Mouse (Mus musculus): ENCODE measurements at regions not wholly inside any gene's neighbourhood (a gene's known extent, or its start where the extent isn't known, plus 50 kb on each side); places are given as distances from the start of the nearest gene placed in this dataset.

DNA sequence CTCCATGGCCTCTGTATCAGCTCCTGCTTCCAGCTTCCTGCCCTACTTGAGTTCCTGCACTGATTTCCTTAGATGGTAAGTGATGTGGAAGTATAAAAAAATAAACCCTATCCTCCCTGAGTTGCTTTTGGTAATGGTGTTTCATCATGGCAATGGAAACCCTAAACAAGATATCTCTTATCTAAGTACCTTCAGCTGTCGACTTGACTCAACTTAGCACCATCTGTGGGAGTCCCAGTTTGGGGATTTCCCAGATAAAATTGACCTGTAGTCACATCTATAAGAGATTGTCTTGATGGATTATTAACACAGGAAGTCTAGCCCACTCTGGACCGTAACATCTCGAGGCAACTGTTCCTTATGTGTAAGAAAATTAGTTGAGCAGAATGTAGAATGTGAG, 570.2 kb upstream of the Gm10306 start:
- TF ChIP-seq GATA1 (IDR thresholded peaks at IDR 0.05; ENCODE audit: low read length): no peak

DNA sequence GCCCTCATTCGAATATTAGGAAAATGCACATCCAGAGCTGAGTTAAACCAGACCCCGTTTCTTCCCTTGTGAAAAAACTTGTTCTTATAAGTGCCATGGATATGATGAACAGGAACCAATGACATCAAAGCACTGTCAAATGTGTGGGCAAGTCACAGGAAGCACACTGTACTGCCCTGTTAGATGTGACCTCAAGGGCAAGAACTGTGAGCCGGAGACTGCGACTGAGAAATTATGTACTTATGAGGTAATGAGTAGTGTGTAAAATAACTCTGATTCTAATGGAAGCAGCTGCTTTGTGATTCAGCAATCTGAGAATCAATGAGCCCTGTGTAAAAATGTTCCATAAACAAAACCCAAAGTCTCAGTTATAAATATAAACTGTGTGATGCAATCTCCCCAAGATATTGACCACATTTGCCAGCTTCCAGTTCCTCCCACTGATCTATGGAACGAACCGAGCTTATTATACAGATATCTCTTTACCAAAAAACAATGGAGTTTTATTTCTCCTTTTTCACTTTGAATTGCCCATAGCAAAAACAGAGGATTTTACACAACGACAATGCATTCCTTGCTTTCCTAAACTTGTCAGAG, 566.0 kb upstream of the Gm10306 start:
- TF ChIP-seq GATA1 (IDR thresholded peaks at IDR 0.05; ENCODE audit: low read length): no peak

DNA sequence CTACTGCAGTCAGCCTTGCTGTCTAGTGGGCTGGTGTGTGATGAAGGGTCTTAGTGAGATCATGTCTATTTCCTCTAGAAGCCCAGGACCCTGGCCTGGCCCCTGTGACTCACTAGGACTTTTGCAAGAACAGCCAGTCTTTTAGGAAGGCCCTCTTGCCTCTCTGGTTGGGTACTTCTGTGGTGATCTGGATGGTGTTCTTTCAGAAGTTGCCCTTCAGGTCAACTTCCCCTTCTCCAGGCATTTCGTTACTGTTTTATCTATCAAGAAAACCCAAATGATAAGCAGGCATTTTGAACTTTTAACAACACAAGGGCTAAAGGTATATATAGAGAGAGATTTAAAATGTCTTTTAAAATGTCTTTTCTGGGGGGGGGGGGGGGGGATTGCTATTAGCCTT, 550.5 kb upstream of the Gm10306 start:
- TF ChIP-seq GATA1 (IDR thresholded peaks at IDR 0.05; ENCODE audit: low read length): no peak

DNA sequence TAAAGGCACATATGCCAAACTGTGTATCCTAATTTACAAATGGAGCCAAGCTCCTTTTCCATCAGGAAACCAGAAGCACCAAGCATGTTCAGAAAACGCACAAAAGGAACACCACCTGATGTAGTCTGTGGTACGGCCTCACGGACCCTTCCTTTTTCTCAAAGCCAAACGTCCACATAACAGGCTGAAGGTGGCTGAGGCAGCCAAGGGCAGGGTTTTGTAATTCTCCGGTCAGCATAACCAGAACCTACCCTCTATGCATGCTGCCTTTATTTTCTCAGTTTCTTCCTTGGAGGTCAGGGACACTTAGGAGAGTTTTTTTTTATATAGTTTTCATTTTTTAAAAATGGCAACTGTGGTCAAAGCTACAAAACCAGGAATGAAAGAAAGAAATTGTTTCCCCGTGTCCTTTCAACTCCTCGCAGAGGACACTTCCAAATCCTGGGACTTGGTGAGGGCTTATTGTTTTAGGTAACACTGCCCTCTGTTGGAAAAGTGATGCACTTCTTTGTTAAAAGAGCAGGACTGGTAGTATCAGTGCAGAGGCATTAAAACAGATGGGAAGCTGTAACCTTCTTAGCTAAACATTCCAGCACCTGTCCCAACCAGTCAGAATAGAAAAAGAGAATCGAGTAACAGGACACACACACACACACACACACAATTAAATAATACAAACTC, 549.1 kb upstream of the Gm10306 start:
- no peak for TF ChIP-seq GATA1 (IDR thresholded peaks at IDR 0.05; ENCODE audit: low read length)

DNA sequence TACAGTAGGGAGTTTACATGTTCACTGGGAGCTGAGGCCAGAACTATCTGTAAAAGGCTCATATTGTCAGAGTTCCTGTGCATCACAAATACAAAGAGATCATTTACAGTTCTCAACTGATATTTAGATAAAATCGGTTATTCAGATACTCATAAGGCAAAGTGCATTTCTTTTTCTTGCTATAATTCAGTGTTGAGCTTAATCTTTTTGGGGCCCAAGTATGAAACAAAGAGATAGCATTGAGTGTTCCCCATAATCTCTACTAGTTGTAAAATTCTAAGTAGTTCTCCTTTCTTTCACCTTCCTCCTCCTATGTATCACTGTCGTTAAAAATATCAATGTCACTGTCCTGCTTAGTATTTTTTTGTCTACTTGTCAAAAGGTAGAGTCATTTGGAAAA, 540.6 kb upstream of the Gm10306 start:
- TF ChIP-seq GATA1 (IDR thresholded peaks at IDR 0.05; ENCODE audit: low read length): no peak

DNA sequence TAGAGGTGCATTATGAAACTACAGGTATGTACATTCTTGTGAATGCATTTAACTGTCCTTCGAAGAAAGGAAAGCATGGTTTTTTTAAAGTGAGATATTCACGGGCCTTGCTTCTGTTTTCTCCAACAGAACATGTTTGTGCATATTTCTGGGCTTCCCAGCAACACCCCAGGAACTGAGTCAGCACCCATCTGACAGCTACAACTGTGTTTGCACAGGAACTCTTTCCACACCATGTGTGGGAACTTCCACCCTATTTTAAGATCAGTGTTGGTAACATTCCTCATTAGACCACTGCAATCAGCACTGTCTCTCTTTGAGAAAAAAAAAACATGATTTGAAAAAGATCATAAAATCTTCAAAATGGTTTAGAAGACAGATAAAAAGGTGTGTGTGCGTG, 538.6 kb upstream of the Gm10306 start:
- TF ChIP-seq GATA1 (IDR thresholded peaks at IDR 0.05; ENCODE audit: low read length): no peak

DNA sequence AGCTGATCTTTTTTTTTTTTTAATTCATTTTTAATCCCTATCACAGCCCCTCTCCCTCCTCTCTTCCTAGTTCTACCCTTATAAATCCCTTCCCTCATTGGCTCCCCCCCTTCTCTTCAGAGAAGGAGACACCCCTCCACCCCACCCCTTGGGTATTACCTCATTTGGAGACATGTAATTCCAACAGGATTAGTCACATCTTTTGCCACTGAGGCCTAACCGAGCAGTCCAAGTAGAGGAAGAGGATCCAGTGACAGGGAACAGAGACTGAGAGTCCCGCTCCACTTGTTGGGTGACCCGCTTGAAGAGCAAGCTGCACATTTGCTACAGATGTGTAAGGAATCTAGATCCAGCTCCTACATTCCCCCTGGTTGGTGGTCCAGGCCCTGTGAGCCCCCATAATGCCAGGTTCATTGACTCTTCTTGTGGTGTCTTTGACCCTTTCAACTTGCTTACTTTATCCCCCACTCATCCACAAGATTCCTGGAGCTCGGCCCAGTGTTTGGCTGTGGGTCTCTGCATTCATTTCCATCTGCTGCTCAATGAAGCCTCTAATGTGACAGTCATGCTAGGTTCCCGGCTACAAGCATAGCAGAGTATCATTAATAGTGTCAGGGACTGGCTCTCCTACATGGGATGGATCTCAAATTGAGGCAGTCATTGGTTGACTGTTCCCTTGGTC, 506.6 kb upstream of the Gm10306 start:
- TF ChIP-seq GATA1 (IDR thresholded peaks at IDR 0.05; ENCODE audit: low read length): no peak

DNA sequence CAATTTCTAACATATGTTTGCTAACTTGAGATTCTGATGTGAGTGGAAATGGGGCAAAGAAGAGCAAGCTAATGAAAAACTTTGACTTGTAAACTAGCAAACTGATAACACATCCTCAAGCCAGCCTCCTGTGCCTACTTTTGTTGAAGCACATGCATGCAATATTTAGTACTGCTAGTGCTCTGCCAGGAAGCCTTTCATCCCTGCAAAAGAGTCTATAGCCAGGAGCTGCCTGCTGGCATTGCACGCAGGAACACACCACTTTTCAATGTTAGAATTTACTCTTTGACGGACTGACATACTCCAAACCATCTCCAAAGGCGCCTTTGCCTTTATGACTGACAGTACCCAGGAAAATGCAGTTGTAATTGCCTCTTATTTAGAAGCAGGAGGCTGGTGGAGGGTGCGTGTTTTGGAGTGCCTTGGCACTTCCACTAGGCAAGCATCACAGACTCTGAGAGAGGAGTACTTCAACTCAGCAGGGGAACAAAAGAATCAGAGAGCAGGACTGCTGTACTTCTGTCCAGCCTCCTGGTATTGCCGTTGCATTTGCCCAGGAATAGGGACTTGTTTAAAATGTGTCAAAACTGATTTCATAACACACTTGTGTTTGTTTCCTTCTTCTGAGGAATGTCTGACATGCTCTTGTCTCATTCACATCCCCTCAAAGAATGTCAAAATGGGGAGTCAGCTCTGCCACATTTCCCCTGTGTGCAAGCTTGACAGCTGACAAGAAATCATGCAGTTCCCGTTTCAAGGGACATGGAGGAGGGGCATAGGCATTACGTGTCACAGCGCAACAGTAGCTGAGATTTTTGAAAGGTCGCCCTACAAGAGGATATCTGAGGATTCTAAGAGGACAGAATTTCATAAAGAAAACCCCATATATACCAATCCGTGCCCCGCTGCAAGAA, 503.8 kb upstream of the Gm10306 start:
- TF ChIP-seq GATA1 (IDR thresholded peaks at IDR 0.05; ENCODE audit: low read length): no peak

DNA sequence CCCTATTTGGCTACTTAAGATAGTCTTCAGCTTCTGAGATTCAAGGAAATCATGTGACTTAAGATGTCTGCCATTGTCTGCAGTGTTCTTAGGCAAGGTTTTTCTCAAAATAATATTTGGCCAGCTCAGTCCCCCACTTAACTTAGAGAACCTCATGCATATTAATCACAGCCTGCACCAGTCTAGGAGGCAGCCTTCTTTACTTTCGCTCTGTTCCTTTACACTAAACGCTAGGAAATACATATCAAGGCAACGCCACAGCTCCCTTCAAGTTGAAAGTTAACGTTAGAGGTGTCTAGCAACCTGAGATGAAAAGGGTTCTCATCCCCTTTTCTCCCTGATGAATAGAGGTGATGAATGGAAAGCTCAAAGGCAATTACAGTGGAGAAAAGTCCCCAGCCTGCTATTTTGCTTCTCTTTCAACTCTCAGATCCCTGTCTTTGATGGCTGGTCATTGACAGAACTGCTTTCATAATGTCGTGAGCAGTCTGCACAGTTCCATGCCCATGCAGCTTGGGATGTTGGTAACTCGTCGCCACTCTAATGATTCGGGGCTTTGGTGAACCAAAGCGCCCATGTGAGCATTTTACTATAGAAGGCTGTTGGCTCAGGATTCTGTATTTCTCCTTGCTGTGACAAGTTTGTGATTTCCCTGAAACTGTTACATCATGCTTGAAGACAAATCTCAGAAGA, 483.0 kb upstream of the Gm10306 start:
- TF ChIP-seq GATA1 (IDR thresholded peaks at IDR 0.05; ENCODE audit: low read length): no peak

DNA sequence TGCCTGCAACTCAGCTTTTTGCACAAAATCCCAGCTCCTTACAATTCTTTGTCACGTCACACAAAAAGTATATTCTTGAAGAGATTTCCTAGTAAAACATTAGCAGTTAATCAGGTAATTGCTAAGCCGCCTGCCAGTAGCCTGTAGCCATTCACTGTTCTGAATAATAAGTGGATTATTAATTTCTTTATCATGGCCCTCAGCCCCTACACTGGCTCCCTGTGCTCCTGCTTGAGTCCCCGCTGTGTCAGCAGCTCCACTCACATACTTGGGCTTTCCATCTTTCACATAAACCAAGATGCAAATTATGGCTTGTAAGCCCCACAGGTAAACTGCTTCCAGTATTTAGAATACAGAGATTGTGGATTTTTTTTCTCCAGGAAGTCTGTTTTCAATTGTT, 473.5 kb upstream of the Gm10306 start:
- no peak for TF ChIP-seq GATA1 (IDR thresholded peaks at IDR 0.05; ENCODE audit: low read length)

DNA sequence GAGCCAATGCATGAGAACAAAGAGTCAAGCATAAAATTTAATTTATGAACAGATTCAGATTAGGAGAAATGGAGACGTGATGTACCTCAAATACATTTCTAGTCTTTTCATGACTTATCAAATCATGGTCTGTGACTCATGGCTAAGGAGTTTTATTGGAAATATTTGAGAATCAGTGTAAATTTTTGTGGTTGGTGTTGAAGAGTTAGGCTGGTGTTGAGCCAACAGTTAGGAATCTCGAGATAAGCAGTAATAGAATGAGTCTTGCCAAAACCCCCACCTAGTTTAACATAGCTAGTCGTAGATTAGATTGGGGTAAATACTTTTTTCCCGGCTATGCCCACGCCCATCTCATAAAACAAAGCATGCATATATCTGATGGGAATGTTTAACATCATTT, 462.0 kb upstream of the Gm10306 start:
- no peak for TF ChIP-seq GATA1 (IDR thresholded peaks at IDR 0.05; ENCODE audit: low read length)

DNA sequence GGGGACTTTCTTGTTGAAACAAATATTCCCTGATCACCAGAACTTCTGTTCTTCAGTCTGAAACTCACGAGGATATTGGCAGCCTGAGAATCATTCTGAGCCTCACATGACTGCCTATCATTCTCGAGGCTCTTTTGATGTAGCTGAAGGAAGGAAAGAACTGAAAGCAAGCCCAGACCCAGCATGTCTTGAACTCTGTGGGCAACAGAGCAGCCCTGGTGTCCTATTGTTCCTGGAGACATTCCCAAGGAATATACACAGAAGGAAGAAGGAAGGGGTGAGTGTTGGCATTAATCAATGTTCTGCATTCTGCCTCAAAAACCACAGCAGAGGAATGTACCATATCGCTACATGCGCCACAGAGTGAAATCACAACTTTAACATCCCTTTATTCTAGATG, 449.4 kb upstream of the Gm10306 start:
- no peak for TF ChIP-seq GATA1 (IDR thresholded peaks at IDR 0.05; ENCODE audit: low read length)

DNA sequence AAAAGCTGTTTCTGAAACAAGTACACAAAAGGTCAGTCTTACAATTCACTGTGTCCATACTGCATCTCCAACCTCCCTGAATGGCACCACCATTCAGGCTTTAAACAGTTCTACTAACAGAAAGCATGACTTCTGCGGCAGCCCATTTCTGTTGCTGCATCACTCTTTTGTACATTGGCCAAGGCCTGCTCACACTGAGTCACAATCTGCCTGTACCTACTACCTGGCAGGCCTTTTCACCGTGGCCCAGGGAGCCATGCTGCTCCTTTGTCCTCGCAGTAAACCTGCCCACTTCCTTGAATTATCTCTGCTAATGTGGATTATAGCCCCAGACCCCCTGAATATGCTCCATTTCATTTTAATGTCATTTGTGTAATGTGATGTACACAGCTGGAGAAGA, 439.5 kb upstream of the Gm10306 start:
- TF ChIP-seq GATA1 (IDR thresholded peaks at IDR 0.05; ENCODE audit: low read length): no peak

DNA sequence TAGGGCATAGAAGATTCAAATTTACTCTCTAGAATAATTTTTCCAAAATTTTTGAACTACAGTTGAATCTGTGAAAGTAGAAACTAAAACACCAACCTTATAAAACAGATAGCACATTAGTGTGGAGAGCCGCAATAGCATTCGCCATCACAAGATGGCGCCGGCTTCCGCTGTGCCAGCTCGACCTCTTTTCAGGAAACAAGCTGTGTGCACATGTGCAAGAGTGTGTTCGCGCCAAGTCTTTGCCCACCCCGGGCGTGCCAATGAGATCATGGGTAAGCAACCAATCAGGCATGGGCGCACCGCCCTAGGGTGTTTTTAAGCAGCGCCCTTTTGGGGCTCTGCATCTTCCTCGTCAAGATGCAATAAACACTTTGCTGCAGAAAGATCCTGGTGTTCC, 432.2 kb upstream of the Gm10306 start:
- no peak for TF ChIP-seq GATA1 (IDR thresholded peaks at IDR 0.05; ENCODE audit: low read length)

DNA sequence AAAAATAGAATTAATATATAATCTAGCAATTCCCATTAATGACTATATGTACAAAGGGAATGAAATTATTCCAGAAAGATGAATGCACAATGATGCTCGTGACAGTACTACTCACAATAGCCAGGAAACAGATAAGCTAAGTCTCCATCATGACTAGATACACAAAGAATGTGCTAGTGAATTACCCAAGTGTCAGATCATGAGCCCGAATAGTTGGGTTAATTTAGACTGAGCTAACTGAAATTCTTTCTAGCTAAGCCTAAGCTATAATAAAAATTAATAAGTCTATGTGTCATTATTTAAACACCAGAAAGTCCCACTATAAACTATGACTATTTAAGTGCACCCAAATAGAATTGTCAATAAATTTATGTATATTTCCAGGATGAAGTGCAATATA, 418.4 kb upstream of the Gm10306 start:
- no peak for TF ChIP-seq GATA1 (IDR thresholded peaks at IDR 0.05; ENCODE audit: low read length)
